ENCODE assay signal across 12 mouse cellular contexts in genomic region chr17:67323777-67324498, GRCm38 (mm10). TPM values are rescaled to one million over a fixed set of nuclear protein-coding genes. Genes with fewer than 3 reads are reported as not detected.
DNase-seq lines count a peak whose midpoint lies in the region; ATAC-seq and TF ChIP-seq lines count a peak whose summit lies in the region.
"Had no signal": no experiment of that assay in that cellular context is flagged by ENCODE, and none has a peak within 500 bp of the region (broad histone marks: within the 10 kb centered on the region; RNA-seq: fewer than 3 reads in every experiment).

No protein-coding gene starts in this region.

- no peaks in the 10 kb centered on the region for H3K9me3 ChIP-seq in midbrain, embryonic 13.5 days
- H3K9me3 ChIP-seq in midbrain, embryonic 11.5 days (ENCODE audit: control insufficient read depth, low read length), result no peaks in the 10 kb centered on the region
- no peaks in the 10 kb centered on the region for H3K9me3 ChIP-seq in forebrain, embryonic 14.5 days (replicated peaks; ENCODE audit: control insufficient read depth, low read length)
- no peaks in the 10 kb centered on the region for H3K9me3 ChIP-seq in kidney, postnatal 0 days (replicated peaks; ENCODE audit: low read length)
- H3K9me3 ChIP-seq: limb, embryonic 15.5 days had no signal

- H3K4me2 ChIP-seq in midbrain, embryonic 13.5 days (replicated peaks), result no peak overlapping the region
- no peak overlapping the region for H3K4me2 ChIP-seq in midbrain, embryonic 11.5 days
- H3K4me2 ChIP-seq in forebrain, embryonic 14.5 days (ENCODE audit: low read length), result no peak overlapping the region
- peak overlapping the region; percentile 33 for H3K4me2 ChIP-seq in kidney, postnatal 0 days (ENCODE audit: low read length)
- H3K4me2 ChIP-seq: heart, embryonic 11.5 days; limb, embryonic 15.5 days had no signal

- no peak overlapping the region for H3K9ac ChIP-seq in midbrain, embryonic 13.5 days (replicated peaks)
- no peak overlapping the region for H3K9ac ChIP-seq in midbrain, embryonic 11.5 days (ENCODE audit: low read length)
- H3K9ac ChIP-seq in forebrain, embryonic 14.5 days (ENCODE audit: low read length), result no peak overlapping the region
- no peak overlapping the region for H3K9ac ChIP-seq in kidney, postnatal 0 days (ENCODE audit: low read depth, low read length)
- H3K9ac ChIP-seq: limb, embryonic 15.5 days had no signal

- WGBS in midbrain, embryonic 13.5 days, result 46% methylated on average over 11 of the region's 11 CpGs
- 67% methylated on average over 11 of the region's 11 CpGs for WGBS in midbrain, embryonic 11.5 days
- WGBS in forebrain, embryonic 14.5 days, result 8% methylated on average over 11 of the region's 11 CpGs
- 38% methylated on average over 11 of the region's 11 CpGs for WGBS in kidney, postnatal 0 days
- WGBS in olfactory bulb, adult 2 months, result 36% methylated on average over 11 of the region's 11 CpGs

- DNase-seq in midbrain, embryonic 11.5 days (ENCODE audit: low spot score, missing footprints), result no peak
- peak; percentile 73 for DNase-seq in forebrain, embryonic 14.5 days (ENCODE audit: low spot score)
- peak; percentile 31 for DNase-seq in kidney, postnatal 0 days (ENCODE audit: low spot score)
- DNase-seq in thymus, postnatal 10 days (ENCODE audit: low spot score in 2 of 2), result no peak
- DNase-seq in T-cell, adult 2 months (ENCODE audit: low spot score), result no peak
- DNase-seq in thymus, postnatal 4 days, result no peak
- DNase-seq: cerebellum, adult 9-10 months had no signal

- no peaks in the 10 kb centered on the region for H3K36me3 ChIP-seq in midbrain, embryonic 13.5 days
- H3K36me3 ChIP-seq in midbrain, embryonic 11.5 days (ENCODE audit: control insufficient read depth, insufficient read depth, low read length), result no peaks in the 10 kb centered on the region
- no peaks in the 10 kb centered on the region for H3K36me3 ChIP-seq in forebrain, embryonic 14.5 days (ENCODE audit: control insufficient read depth, insufficient read depth, low read length)
- no peaks in the 10 kb centered on the region for H3K36me3 ChIP-seq in kidney, postnatal 0 days (ENCODE audit: insufficient read depth, low read length)
- H3K36me3 ChIP-seq: limb, embryonic 15.5 days had no signal

- H3K4me1 ChIP-seq in midbrain, embryonic 13.5 days (replicated peaks), result peaks cover 11% of the 10 kb centered on the region
- no peaks in the 10 kb centered on the region for H3K4me1 ChIP-seq in midbrain, embryonic 11.5 days (ENCODE audit: control insufficient read depth, insufficient read depth, low read length)
- H3K4me1 ChIP-seq in forebrain, embryonic 14.5 days (ENCODE audit: control insufficient read depth, insufficient read depth, low read length), result peaks cover 16% of the 10 kb centered on the region
- H3K4me1 ChIP-seq in kidney, postnatal 0 days (replicated peaks; ENCODE audit: insufficient read depth, low read length), result peaks cover 11% of the 10 kb centered on the region
- peaks cover 13% of the 10 kb centered on the region for H3K4me1 ChIP-seq in olfactory bulb, adult 2 months (ENCODE audit: control insufficient read depth, insufficient read depth, low read length)

- TF ChIP-seq POLR2A in olfactory bulb, adult 2 months (IDR thresholded peaks at IDR 0.05; ENCODE audit: insufficient read depth, low read depth, low read length), result no peak

- peak; percentile 85 for ATAC-seq in midbrain, embryonic 13.5 days
- no peak for ATAC-seq in midbrain, embryonic 11.5 days (ENCODE audit: low FRiP score)
- ATAC-seq in forebrain, embryonic 14.5 days, result peak; percentile 89
- no peak; the same call in 1 of the 2 replicates for ATAC-seq in kidney, postnatal 0 days (replicated peaks; ENCODE audit: low FRiP score, low read depth)

- H3K27ac ChIP-seq in midbrain, embryonic 13.5 days, result no peak overlapping the region; the same call in 1 of the 2 replicates
- no peak overlapping the region for H3K27ac ChIP-seq in midbrain, embryonic 11.5 days (ENCODE audit: low read depth, low read length)
- no peak overlapping the region for H3K27ac ChIP-seq in forebrain, embryonic 14.5 days (ENCODE audit: low read depth, low read length)
- 0 out of 2 replicates have a peak overlapping the region, but pooled peaks have one; percentile 55 for H3K27ac ChIP-seq in kidney, postnatal 0 days
- peak overlapping the region; percentile 31; the same call in 1 of the 2 replicates for H3K27ac ChIP-seq in olfactory bulb, adult 2 months (ENCODE audit: insufficient read depth, low read depth, low read length)
- H3K27ac ChIP-seq: limb, embryonic 15.5 days had no signal

- H3K27me3 ChIP-seq in midbrain, embryonic 13.5 days, result no peaks in the 10 kb centered on the region
- no peaks in the 10 kb centered on the region for H3K27me3 ChIP-seq in midbrain, embryonic 11.5 days (ENCODE audit: control insufficient read depth, insufficient read depth, low read length)
- H3K27me3 ChIP-seq in forebrain, embryonic 14.5 days (replicated peaks; ENCODE audit: control insufficient read depth, insufficient read depth, low read length), result no peaks in the 10 kb centered on the region
- H3K27me3 ChIP-seq in kidney, postnatal 0 days (ENCODE audit: insufficient read depth, low read length), result no peaks in the 10 kb centered on the region
- H3K27me3 ChIP-seq: limb, embryonic 15.5 days had no signal

- H3K4me3 ChIP-seq in midbrain, embryonic 13.5 days (replicated peaks), result no peak overlapping the region
- H3K4me3 ChIP-seq in midbrain, embryonic 11.5 days (ENCODE audit: low read depth, low read length), result no peak overlapping the region
- no peak overlapping the region for H3K4me3 ChIP-seq in forebrain, embryonic 14.5 days (ENCODE audit: low read depth, low read length)
- H3K4me3 ChIP-seq in kidney, postnatal 0 days (replicated peaks; ENCODE audit: low read depth, low read length), result no peak overlapping the region
- no peak overlapping the region for H3K4me3 ChIP-seq in olfactory bulb, adult 2 months (ENCODE audit: insufficient read depth, low read depth, low read length)
- H3K4me3 ChIP-seq: erythroblast, embryonic 14.5 days; limb, embryonic 15.5 days had no signal

- no peak for TF ChIP-seq CTCF in kidney, postnatal 0 days (IDR thresholded peaks at IDR 0.05; ENCODE audit: low read depth)
- no peak for TF ChIP-seq CTCF in olfactory bulb, adult 2 months (IDR thresholded peaks at IDR 0.05; ENCODE audit: insufficient read depth, low read depth, low read length)

RNA-seq across cellular contexts. Expression of gene Ptprm, which starts 30.3 kb away (rescaled TPM):
- polyA plus RNA-seq in midbrain, embryonic 13.5 days (2015; fragmentation: Nextera tagmentation; extraction: Ambion mirVana), result 9.2 and 10.6 TPM in 2 replicates
- polyA plus RNA-seq in midbrain, embryonic 11.5 days (2014; fragmentation: Nextera tagmentation; extraction: Ambion mirVana), result 8.9 and 9.0 TPM in 2 replicates
- polyA plus RNA-seq in forebrain, embryonic 14.5 days (2014; fragmentation: Nextera tagmentation; extraction: Ambion mirVana), result 8.0 and 9.8 TPM in 2 replicates
- polyA plus RNA-seq in kidney, postnatal 0 days (2015; fragmentation: Nextera tagmentation; extraction: Ambion mirVana), result 13.7 and 14.0 TPM in 2 replicates
- polyA plus RNA-seq in olfactory bulb, adult 2 months (2012; ENCODE audit: insufficient read depth, insufficient read length, low replicate concordance, missing spikeins), result not detected in 2 replicates
- polyA plus RNA-seq: erythroblast, embryonic 14.5 days had no signal

Comparison
In these comparisons a context has a peak if more than half of its experiments do, and no peak if none do; other contexts are left out.
1. ATAC-seq: peak in midbrain, embryonic 13.5 days (single experiment) and forebrain, embryonic 14.5 days (single experiment); none in midbrain, embryonic 11.5 days (single experiment) and kidney, postnatal 0 days (single experiment).
2. H3K27ac ChIP-seq: peak in kidney, postnatal 0 days (single experiment) and olfactory bulb, adult 2 months (single experiment); none in midbrain, embryonic 13.5 days (single experiment), midbrain, embryonic 11.5 days (single experiment) and forebrain, embryonic 14.5 days (single experiment).
3. DNase-seq: peak in forebrain, embryonic 14.5 days (single experiment) and kidney, postnatal 0 days (single experiment); none in midbrain, embryonic 11.5 days (single experiment), thymus, postnatal 10 days (0 of 2), T-cell, adult 2 months (single experiment) and thymus, postnatal 4 days (single experiment).